Mouse (Mus musculus) urinary bladder, postnatal 10 days (tissue): ENCODE measurements around the gene Gse1.
A peak's percentile ranks its signal among the peaks of the same experiment; 100 is the strongest.

Experiments used
- DNase-seq: peaks from one replicate; pipeline ENCODE4 v3.0.0; 2022; ENCODE audit warnings: low spot score

The Gse1 gene

DNA sequence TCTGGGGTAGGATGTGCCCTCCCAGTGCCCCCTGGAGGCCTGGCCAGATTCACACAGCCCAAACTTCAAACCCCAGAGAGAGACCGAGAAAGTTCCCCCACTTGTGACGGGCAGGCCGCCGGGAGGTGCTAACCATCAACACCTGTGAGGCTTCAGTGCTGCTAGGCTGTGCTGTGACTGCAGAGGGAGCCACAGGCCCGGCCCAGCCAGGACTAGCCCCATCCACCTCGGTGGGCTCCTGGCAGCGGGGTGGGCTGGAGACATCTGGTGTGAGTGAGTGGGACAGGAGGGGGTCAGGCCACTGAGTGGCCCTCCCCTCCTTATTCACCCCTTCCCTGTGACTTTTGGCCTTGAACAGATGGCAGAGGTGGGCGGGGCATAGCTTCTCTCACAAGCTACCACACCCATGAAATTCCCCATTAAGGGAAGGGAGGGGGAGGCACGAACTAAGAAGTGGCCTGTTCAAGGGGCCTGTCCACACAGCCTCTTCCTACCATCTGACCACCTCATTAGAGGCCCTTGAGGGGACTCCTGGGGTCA lies 179.5 kb downstream of the Gse1 start:
- DNase-seq: no peak

DNA sequence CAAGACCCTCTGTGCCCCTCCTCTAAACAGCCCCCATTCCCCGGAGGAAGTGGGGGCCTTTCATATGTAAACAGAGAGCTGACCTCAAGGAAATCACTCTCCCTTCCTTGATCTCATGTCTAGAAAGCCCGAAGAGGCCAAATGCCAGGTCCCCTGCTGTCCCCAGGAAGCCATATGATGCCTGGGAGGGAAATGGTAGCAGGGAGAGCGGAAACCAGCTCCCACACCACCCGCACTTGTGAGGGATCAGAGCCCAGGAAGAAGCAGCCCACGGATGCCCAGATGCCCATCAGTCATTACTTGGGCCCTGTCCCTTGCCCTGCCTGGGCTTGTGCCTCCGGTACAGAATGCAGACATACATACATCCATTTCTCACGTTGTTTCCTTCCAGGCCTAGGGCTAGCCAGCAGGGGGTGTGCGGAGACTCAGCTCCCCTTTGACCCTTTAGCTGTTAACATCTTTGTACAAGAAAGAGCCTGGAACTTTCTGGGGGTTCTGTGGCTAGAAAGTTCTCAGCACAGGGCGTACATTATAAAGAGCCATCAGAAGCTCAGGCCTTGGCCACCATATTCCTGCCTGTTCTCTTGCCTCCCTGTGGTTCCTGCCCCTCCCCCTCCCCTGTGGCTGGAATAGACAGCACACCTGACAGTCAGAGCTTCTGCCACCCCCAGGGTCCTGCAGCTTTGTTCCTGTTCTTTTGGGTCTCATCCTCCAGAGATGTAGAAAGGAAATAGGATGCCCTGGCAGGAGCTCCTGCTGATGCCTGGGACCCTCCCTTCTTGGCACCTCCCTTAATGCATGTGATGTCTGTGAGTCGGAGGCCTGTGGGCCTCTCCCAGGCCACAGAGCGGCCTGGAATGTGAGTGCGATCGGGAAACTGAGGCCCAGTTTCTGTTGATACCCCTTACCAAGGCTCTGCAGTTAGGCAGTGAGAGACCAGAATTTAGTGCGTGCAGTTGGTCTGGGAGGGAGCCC lies 180.3 kb downstream of the Gse1 start:
- no peak for DNase-seq

- DNase-seq: no peak
Measured at GRCm38 (mm10) chr8:120409371-120410013, 181.2 kb downstream of the Gse1 start.

DNA sequence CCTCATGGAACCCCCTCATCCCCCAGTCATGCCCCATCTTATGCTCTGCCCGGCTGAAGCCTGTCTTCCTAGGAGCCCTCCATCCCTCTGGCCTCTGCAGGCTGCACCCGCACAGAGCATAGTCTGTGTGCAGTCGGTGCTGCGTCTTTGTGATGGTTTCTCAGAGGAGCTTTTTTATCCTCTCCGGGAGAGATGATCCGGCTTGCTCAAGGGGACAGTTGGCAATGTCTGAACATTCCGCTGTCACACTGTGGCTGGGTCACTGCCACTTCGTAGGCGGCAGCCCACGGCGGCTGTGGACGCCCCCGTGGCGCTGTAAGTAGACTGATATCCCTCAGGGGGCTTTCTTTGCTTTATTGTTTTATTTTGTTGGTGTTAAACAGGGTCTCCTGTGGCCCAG lies 182.8 kb downstream of the Gse1 start:
- no peak for DNase-seq

- DNase-seq: no peak
Measured at GRCm38 (mm10) chr8:120411862-120412261, 183.6 kb downstream of the Gse1 start.

DNA sequence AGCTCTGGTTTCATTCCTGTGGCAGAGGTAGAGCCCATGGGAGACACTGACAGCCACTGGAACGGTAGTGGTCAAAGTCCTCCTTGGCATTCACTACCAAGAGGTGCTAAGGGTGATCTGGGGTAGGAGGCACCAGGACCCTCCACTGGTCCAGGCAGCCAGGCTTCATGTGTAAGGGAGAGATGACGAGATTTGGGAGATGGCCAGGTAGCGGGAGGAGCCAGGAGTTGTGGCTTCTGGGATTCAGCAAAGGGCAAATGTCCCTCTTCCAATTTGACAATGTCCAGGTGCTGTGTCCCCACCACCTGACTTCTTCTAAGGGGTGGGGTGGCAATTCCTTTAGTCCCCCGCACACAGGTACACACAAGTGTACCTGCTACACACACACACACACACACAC lies 184.1 kb downstream of the Gse1 start:
- DNase-seq: no peak

GRCm38 (mm10) chr8:120412911-120413625 lies 184.8 kb downstream of the Gse1 start:
- no peak for DNase-seq

- no peak for DNase-seq
Measured at GRCm38 (mm10) chr8:120413626-120413988, 185.4 kb downstream of the Gse1 start.

- no peak for DNase-seq
Measured at GRCm38 (mm10) chr8:120414216-120414615, 186.0 kb downstream of the Gse1 start.

DNA sequence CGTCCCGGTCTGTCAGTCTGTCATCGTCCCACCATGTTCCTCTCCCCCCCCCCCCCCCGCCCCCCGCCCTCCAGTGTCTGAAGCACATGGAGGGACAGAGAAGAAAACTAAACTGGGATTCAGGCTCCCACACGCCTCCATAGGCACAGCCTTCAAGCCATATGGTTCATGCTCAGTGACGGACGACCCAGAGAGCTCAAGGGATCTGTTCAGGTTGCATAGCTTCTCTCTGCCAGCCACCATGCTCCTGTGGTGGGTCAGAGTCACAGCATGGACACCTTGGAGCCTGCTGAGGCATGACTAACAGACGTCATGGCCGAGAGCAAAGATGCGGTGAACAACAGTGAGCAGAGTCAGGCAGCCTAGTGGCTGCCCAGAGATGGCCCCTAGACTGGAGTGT lies 187.2 kb downstream of the Gse1 start:
- no peak for DNase-seq

GRCm38 (mm10) chr8:120416173-120416521 lies 187.9 kb downstream of the Gse1 start:
- DNase-seq: no peak

- peak; percentile 32 for DNase-seq
Measured at GRCm38 (mm10) chr8:120416522-120417394, 188.5 kb downstream of the Gse1 start.

GRCm38 (mm10) chr8:120418188-120418587 lies 189.9 kb downstream of the Gse1 start:
- DNase-seq: no peak

- DNase-seq: no peak
Measured at GRCm38 (mm10) chr8:120419675-120420074, 191.4 kb downstream of the Gse1 start.

DNA sequence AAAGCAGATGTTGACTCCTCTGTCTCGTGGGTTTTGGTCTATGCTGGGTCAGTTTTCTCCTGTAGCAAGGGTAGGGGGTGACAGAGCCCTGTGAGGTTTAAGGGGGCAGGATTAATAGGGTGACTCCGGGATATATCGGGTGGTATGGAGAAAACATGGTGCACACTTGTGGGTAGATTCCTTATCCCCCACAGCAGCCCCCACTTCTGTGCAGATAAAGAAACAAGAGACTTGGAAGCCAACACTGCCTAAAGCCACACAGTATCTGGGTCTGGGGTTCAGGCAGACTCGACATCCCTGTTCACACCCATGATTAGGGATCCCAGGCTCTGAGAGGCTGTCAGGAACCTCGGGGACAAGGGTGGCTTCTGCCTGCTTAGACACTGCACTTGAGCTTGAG lies 192.0 kb downstream of the Gse1 start:
- DNase-seq: no peak

- no peak for DNase-seq
Measured at GRCm38 (mm10) chr8:120421638-120422037, 193.4 kb downstream of the Gse1 start.

- DNase-seq: no peak
Measured at GRCm38 (mm10) chr8:120422236-120422635, 194.0 kb downstream of the Gse1 start.

GRCm38 (mm10) chr8:120423576-120423975 lies 195.3 kb downstream of the Gse1 start:
- no peak for DNase-seq

GRCm38 (mm10) chr8:120424829-120425198 lies 196.6 kb downstream of the Gse1 start:
- DNase-seq: no peak

GRCm38 (mm10) chr8:120425199-120425941 lies 197.1 kb downstream of the Gse1 start:
- DNase-seq: no peak

DNA sequence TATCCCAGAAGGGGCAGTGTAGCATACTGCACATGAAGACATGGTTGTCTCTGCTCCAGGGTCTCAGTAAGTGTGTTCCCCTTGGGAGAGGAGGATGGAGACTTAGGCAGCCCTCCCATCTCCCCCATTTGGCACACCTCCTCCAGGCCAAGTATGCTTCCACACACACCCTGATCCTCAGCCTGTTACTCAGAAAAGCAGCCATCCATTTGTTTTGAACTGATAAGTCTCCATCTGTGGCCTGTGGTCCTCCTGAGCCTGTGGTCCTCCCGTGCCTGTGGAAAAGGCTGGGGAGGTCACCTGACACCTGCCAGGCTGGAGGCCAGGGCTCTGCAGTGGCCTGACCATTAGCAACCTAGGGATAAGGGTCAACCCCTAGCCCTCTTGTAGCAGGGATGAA lies 197.8 kb downstream of the Gse1 start:
- DNase-seq: no peak
